Mouse (Mus musculus): ENCODE results near the gene Actn4. TPM values are rescaled to one million over a fixed set of nuclear protein-coding genes. Genes with fewer than 3 reads are reported as not detected.
"Not testable (repeated sequence)": the region's sequence is repeated elsewhere in the genome, so short reads cannot be mapped to it uniquely, and the experiment has no call there.

The Actn4 gene
- polyA plus RNA-seq, 1 experiment from 2014 or later = 319 TPM

DNA sequence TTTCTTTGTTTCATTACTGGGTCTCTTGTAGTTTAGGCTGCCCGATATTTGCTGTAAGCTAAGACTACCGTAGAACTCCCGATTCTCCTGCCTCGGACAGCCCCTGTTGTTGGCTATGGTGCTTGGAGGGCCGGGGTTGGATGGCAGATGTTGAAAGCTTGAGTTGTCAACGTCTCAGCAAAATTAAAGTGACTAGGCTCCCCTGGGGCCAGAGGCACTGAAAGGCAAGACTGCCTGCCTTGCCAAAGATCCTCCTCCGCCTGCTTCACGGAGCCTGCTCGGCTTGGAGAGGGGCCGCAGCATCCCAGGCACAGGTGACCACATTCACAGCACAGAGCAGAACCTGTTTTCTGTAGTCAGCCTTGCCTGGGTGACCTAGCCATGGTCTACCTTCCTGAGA is 81.6 kb downstream of the Actn4 start:
- H3K27ac ChIP-seq = no peak overlapping the region
- H3K27me3 ChIP-seq (ENCODE audit: insufficient read depth, poor library complexity, severe bottlenecking) = peaks cover 16% of the 10 kb centered on the region; the same call in 1 of the 2 replicates
- H3K9me3 ChIP-seq = no peaks in the 10 kb centered on the region
- no peaks in the 10 kb centered on the region for H3K36me3 ChIP-seq
- DNase-seq (ENCODE audit: low spot score) = no peak
- 75% methylated on average over 10 of the region's 10 CpGs for WGBS
- no peak overlapping the region for H3K4me3 ChIP-seq
- H3K4me1 ChIP-seq = peaks cover 10% of the 10 kb centered on the region; the same call in 1 of the 2 replicates

- H3K4me3 ChIP-seq = no peak overlapping the region
- H3K27ac ChIP-seq = no peak overlapping the region
- no peaks in the 10 kb centered on the region for H3K36me3 ChIP-seq
- peaks cover 11% of the 10 kb centered on the region; the same call in 1 of the 2 replicates for H3K27me3 ChIP-seq (ENCODE audit: insufficient read depth, poor library complexity, severe bottlenecking)
- peaks cover 10% of the 10 kb centered on the region; the same call in 1 of the 2 replicates for H3K4me1 ChIP-seq
- 63% methylated on average over 7 of the region's 7 CpGs for WGBS
- H3K9me3 ChIP-seq = no peaks in the 10 kb centered on the region
- no peak for DNase-seq (ENCODE audit: low spot score)
Observed at GRCm38 (mm10) chr7:28879606-28880005, 82.5 kb downstream of the Actn4 start.

DNA sequence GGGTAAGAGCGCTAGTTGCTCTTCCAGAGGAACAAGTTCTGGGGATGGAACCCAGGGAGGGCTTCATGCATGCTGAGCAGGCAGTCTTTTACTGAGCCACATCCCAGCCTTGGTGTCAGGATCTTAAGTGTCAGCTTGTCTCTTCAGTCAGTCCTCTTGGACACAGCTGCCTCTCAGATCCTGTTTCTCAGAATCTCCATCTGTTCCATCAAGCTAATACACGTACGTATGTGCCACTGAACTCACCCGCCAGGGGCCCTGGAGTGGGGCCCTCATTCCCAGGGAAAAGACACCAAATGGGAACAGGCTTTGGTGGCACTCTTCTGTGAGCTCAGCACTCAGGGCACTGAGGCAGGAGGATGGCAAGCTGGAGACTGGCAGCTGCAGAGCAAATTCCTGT is 84.3 kb downstream of the Actn4 start:
- H3K4me3 ChIP-seq = no peak overlapping the region
- no peak overlapping the region for H3K27ac ChIP-seq
- H3K4me1 ChIP-seq = peaks cover 10% of the 10 kb centered on the region; the same call in 1 of the 2 replicates
- no peaks in the 10 kb centered on the region for H3K9me3 ChIP-seq
- DNase-seq (ENCODE audit: low spot score) = no peak
- 69% methylated on average over 4 of the region's 4 CpGs for WGBS
- H3K36me3 ChIP-seq = no peaks in the 10 kb centered on the region
- peaks cover 11% of the 10 kb centered on the region; the same call in 1 of the 2 replicates for H3K27me3 ChIP-seq (ENCODE audit: insufficient read depth, poor library complexity, severe bottlenecking)

DNA sequence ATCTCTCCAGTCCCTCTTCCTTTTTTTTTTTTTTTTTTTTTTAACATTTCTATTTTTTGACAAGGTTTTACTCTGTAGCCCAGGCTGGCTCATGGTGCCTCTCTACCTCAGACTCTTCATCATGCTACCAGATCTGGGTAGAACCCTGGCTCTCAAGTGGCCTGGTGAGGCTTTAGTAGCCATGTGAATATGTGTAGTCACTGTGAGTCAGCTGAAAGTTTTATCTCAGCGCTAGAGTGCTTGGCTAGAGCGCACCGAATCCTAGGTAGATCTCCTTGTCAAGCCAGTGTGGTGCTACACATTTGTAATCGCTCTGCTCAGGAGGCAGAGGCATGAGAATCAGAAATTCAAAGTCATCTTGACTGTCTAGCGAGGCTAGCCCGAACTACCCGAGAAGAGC is 85.0 kb downstream of the Actn4 start:
- no peaks in the 10 kb centered on the region for H3K36me3 ChIP-seq
- H3K27me3 ChIP-seq (ENCODE audit: insufficient read depth, poor library complexity, severe bottlenecking) = peaks cover 11% of the 10 kb centered on the region; the same call in 1 of the 2 replicates
- H3K4me3 ChIP-seq = no peak overlapping the region
- no peak for DNase-seq (ENCODE audit: low spot score)
- 71% methylated on average over 7 of the region's 7 CpGs for WGBS
- H3K27ac ChIP-seq = no peak overlapping the region
- H3K9me3 ChIP-seq = no peaks in the 10 kb centered on the region
- peaks cover 10% of the 10 kb centered on the region; the same call in 1 of the 2 replicates for H3K4me1 ChIP-seq

GRCm38 (mm10) chr7:28876099-28876498 is 86.0 kb downstream of the Actn4 start:
- no peaks in the 10 kb centered on the region for H3K9me3 ChIP-seq
- WGBS = 74% methylated on average over 4 of the region's 4 CpGs
- no peak for DNase-seq (ENCODE audit: low spot score)

DNA sequence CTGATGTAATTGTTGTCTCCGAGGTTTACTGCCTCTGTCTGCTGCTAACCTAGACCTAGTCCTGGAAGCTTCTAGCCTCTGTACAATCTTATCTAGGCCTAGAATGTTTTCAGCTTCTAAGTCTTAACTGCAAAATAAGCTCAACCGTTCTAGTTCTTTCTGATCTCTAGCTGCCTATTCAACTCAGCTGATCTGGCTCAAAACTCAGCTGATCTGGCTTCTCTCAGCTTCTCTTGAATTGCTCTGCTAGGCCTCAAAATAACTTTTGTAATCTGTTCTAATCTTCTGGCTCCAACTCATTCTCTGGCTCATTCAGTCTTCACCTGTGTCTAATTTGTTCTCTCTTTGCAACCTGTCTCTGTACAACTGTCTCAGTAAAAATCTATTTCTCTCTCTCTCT is 87.6 kb downstream of the Actn4 start:
- no peak overlapping the region for H3K4me3 ChIP-seq
- no peaks in the 10 kb centered on the region for H3K9me3 ChIP-seq
- WGBS = 69% methylated on average over 2 of the region's 2 CpGs

More at GRCm38 (mm10) chr7:28876099-28876498, 86.0 kb downstream of the Actn4 start:
- Histone ChIP-seq H3K4me3 (no peak overlapping the region), H3K36me3 (no peaks in the 10 kb centered on the region), H3K4me1 (peaks cover 10% of the 10 kb centered on the region; the same call in 1 of the 2 replicates), H3K27ac (no peak overlapping the region), H3K27me3 (ENCODE audit: insufficient read depth, poor library complexity, severe bottlenecking) (peaks cover 5% of the 10 kb centered on the region; the same call in 1 of the 2 replicates)

DNA sequence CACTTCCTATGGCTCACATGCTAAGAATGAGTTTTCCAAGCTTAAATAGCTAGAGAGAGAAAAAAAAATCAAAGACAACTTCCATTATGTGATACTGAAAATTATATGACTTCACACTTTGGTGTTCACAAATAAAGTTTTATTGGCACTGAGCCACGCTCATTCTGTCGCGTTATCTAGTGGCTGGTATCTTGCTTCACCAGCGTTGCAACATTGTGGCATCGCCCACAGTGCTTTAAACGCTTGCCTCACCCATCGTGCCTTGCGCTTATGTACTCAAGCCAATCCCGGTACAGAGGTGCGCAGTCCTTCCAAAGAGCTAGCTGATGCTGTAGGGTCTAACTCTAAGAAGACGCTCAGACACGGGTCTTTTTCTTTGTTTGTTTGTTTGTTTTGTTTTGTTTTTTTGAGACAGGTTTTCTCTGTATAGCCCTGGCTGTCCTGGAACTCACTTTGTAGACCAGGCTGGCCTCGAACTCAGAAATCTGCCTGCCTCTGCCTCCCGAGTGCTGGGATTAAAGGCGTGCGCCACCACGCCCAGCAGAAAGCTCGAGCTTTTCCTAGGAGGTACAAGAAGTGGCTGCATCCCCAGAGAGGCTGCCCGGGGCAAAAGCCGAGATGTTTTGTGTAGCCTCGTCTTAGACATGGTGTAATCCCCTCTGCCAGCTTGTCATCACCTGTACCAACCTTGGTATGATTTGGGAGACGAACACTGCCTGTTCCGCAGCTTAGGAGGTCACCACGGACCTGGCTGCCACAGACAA is 91.1 kb downstream of the Actn4 start:
- no peaks in the 10 kb centered on the region for H3K9me3 ChIP-seq
- H3K4me3 ChIP-seq = no peak overlapping the region
- 87% methylated on average over 24 of the region's 24 CpGs for WGBS
- H3K27ac ChIP-seq = no peak overlapping the region
- no peak for DNase-seq (ENCODE audit: low spot score)
- no peaks in the 10 kb centered on the region for H3K36me3 ChIP-seq
- no peaks in the 10 kb centered on the region for H3K27me3 ChIP-seq (ENCODE audit: insufficient read depth, poor library complexity, severe bottlenecking)
- H3K4me1 ChIP-seq = peaks cover 13% of the 10 kb centered on the region

More for the DNA sequence above, 87.6 kb downstream of the Actn4 start:
- Histone ChIP-seq H3K36me3 (no peaks in the 10 kb centered on the region), H3K27ac (no peak overlapping the region), H3K4me1 (peaks cover 5% of the 10 kb centered on the region; the same call in 1 of the 2 replicates), H3K27me3 (ENCODE audit: insufficient read depth, poor library complexity, severe bottlenecking) (no peaks in the 10 kb centered on the region)
- no peak for DNase-seq (ENCODE audit: low spot score)

DNA sequence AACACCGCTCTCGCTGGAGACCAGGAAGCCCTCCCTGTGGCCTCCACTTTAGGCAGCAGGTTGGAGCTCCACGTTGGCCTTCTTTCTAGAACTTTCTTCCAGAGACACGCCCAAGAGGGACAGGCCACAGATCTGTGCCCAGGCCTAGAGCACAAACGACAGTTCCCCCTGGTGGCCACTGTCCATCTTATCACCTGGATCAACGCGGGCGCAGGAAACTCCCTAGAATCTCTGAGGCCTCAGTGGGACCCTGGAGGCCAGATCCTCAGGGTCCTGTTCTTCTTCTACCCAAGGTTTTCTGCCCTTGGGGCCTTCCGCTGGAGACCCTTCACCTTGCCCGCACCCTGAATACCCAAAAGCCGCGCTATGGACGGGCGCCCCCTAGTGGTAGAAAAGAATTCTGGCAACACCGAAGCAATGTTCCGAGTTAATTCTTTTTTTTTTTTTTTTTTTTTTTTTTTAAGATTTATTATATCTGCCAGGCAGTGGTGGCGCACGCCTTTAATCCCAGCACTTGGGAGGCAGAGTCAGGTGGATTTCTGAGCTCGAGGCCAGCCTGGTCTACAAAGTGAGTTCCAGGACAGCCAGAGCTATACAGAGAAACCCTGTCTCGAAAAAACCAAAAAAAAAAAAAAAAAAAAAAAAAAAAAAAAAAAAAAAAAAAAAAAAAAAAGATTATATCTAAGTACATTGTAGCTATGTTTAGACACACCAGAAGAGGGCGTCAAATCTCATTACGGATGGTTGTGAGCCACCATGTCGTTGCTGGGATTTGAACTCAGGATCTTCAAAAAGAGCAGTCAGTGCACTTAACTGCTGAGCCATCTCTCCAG is 94.4 kb downstream of the Actn4 start:
- WGBS = 24% methylated on average over 23 of the region's 23 CpGs
- H3K9me3 ChIP-seq; H3K27me3 ChIP-seq (ENCODE audit: insufficient read depth, poor library complexity, severe bottlenecking); DNase-seq (ENCODE audit: low spot score); H3K36me3 ChIP-seq: not testable (repeated sequence)
- H3K4me3 ChIP-seq = peak overlapping the region; percentile 42; the same call in 1 of the 2 replicates
- H3K4me1 ChIP-seq = peaks cover 31% of the 10 kb centered on the region
- peak overlapping the region; percentile 72 for H3K27ac ChIP-seq

DNA sequence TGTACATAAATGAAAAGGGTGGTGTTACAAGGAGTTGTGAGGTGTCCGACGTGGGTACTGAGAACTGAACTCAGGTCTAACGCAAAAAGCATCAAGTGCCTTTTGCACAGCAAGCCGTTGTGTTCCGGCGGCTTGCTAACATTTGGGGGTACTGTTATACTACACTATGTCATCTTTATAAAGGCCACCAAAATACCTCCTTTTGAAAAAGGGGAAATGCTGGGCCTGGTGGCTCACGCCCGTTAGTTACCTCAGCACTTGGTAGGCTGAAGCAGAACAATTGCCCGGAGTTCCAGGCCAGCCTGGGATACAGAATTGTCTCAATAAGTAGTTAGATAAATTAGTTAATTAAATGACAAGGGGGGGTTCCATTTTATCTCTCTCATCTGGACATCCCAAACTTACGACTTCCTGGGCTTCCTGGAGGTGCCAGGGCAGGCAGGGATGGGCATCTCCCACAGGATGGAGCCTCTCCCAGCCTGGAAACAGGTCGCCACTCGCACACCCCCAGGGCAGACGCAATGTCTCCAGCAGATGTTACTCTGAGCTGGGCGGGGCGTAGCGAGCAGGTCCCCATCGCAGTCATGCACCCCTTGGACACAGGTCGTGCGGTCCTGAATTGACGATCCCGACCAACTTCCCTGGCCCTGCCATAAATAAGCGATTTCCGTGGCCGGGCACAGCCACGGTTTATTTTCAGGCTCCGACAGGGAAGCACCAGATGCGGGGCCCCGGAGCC is 95.2 kb downstream of the Actn4 start:
- Histone ChIP-seq H3K9me3 (no peaks in the 10 kb centered on the region), H3K4me3 (no peak overlapping the region), H3K36me3 (no peaks in the 10 kb centered on the region), H3K4me1 (peaks cover 31% of the 10 kb centered on the region), H3K27me3 (ENCODE audit: insufficient read depth, poor library complexity, severe bottlenecking) (peaks cover 5% of the 10 kb centered on the region; the same call in 1 of the 2 replicates), H3K27ac (peak overlapping the region; percentile 72)
- WGBS = 90% methylated on average over 28 of the region's 28 CpGs
- no peak for DNase-seq (ENCODE audit: low spot score)

DNA sequence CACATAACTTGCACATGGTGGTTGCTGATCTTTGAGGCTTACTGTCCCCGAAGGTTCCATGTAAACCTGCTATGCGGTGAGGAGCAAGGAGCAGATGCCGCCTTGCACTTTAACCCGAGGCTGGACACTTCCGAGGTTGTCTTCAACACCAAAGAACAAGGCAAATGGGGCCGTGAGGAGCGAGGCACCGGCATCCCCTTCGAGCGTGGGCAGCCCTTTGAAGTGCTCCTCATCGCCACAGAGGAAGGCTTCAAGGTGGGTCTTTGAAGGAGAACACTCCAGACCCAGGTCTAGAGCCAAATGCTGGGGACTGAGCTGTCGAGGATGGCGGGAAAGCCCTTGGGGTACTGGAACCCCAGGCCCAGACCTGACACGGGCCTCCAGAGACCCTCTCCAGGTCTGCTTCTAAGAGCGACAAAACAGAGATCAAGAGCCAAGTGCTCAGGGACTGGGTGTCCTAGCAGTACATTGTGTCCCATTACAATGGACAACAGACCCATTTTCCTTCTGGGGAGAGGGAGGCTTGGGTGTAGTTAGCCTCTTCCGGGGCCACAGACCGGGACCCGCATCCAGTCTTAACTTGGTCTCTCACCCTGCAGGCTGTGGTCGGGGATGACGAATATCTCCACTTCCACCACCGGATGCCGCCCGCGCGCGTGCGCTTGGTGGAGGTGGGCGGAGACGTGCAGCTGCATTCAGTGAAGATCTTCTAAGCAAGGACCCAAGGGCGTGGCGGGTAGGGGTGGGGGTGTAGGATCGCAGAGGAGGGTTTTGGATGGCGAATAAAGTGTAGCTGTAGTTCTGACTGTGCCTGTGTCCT is 96.4 kb downstream of the Actn4 start:
- Histone ChIP-seq H3K27ac (peak overlapping the region; percentile 79), H3K4me3 (peak overlapping the region; percentile 50), H3K27me3 (ENCODE audit: insufficient read depth, poor library complexity, severe bottlenecking) (peaks cover 5% of the 10 kb centered on the region; the same call in 1 of the 2 replicates), H3K9me3 (0 out of 2 replicates have a peak, but pooled peaks cover 5% of the 10 kb centered on the region), H3K4me1 (peaks cover 31% of the 10 kb centered on the region), H3K36me3 (no peaks in the 10 kb centered on the region)
- WGBS = 39% methylated on average over 33 of the region's 33 CpGs
- DNase-seq (ENCODE audit: low spot score) = peak; percentile 94

- peaks cover 5% of the 10 kb centered on the region; the same call in 1 of the 2 replicates for H3K27me3 ChIP-seq (ENCODE audit: insufficient read depth, poor library complexity, severe bottlenecking)
- 0 out of 2 replicates have a peak, but pooled peaks cover 5% of the 10 kb centered on the region for H3K9me3 ChIP-seq
- peaks cover 31% of the 10 kb centered on the region for H3K4me1 ChIP-seq
- H3K4me3 ChIP-seq = no peak overlapping the region
- DNase-seq (ENCODE audit: low spot score) = no peak
- no peaks in the 10 kb centered on the region for H3K36me3 ChIP-seq
- H3K27ac ChIP-seq = peak overlapping the region; percentile 56
- 38% methylated on average over 9 of the region's 9 CpGs for WGBS
Observed at GRCm38 (mm10) chr7:28864288-28864750, 97.8 kb downstream of the Actn4 start.
